Mouse (Mus musculus): ENCODE measurements around the gene Glp2r.

The Glp2r gene

DNA sequence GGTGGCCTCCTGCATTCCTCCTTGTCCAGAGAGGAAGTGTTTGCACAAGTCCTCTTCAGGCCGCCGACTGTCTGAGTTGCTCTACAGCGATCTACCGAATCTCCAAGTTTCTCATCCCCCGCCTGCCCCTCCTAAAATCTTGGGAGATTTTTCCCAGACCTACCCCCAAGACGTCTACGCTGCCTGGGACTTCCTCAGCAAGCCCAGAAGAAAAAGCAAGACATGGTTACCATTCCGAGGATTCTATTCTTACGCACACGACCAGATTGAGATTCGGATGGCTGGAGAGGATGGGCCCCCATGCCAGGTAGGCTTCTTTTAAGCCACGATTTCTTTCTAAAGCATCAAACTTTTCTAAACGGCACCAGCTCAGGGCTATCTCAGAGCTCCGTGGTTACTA, at the start of gene Glp2r:
Gene Glp2r (minus strand): TSS at position 101 of the 400 bp plus-strand sequence.
- no peak for DNase-seq (ENCODE audit: low spot score in 2 of 2)

GRCm38 (mm10) chr11:67820221-67820620, 49.3 kb upstream of the Glp2r start:
- DNase-seq (ENCODE audit: low spot score in 2 of 2): peak; percentile 20 to 22

GRCm38 (mm10) chr11:67819604-67820003, 48.7 kb upstream of the Glp2r start:
- no peak for DNase-seq (ENCODE audit: low spot score in 2 of 2)

- peak in 1 of 2 experiments; percentile 10 for DNase-seq (ENCODE audit: low spot score in 2 of 2)
These were observed 40.6 kb upstream of the Glp2r start for GRCm38 (mm10) chr11:67811535-67811934.

DNA sequence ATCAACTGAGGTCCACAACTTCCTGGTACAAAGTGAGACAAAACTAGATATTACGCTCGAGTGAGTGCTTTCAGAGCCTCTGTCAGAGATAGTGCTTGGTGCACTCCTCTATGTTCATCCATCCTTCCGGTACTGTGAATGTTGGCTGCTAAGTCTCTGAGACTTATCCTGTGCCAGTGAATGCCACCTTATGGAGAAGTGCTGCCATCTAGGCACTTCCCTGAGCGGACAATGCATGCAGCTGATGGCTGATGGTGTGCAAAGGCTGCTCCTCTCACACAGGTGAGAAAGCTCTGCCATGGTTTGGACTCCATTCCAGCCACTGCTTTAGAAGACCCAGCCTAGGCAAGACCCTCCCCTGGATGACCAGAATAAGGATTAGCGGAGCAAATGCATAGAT, 37.1 kb upstream of the Glp2r start:
- DNase-seq (ENCODE audit: low spot score in 2 of 2): no peak

- DNase-seq (ENCODE audit: low spot score in 2 of 2): no peak
These were observed 36.1 kb upstream of the Glp2r start for GRCm38 (mm10) chr11:67806832-67807597.

DNA sequence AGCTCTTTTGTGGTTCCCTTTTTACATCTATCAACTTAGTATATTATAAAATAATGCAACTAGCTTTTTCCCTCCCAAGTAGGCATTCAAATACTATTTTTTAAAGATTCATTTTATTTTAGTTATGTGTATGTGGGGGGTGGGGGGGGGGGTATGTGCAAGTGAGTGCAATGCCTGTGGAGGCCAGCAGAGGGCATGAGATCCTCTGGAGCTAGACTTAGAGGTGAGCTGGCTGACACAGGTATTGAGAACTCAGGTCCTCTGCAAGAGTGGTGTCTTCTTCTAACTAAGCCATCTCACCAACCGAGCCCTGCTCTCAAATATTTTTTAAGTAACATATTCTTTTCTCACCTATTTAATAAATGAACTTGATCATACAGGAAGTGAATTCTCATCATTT, 34.6 kb upstream of the Glp2r start:
- DNase-seq (ENCODE audit: low spot score in 2 of 2): no peak

DNA sequence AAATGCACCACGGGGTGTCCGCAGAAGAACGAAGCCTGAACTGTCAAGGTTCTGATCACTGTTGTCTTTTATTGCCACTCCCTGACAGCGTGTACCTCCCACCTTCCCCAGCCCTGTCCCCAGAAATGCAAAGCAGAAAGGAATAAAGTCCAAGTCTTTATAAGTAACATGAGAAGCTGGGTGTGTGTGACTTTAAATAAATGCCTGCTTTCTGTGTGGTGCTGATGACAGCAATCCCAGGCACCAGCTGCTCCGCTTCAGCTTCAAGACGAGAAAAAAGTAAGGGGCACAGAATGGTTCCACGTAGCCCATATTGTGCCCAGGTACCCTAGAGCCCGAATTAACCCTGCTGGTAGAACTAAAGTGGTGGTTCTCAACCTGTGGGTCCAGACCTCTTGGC, 30.2 kb upstream of the Glp2r start:
- no peak for DNase-seq (ENCODE audit: low spot score in 2 of 2)

- DNase-seq (ENCODE audit: low spot score in 2 of 2): no peak
These were observed 29.3 kb upstream of the Glp2r start for GRCm38 (mm10) chr11:67800130-67800723.

GRCm38 (mm10) chr11:67797931-67798330, 27.0 kb upstream of the Glp2r start, which contains the start of gene Dhrs7c:
Gene Dhrs7c (plus strand): TSS chr11:67798187.
- peak in 1 of 2 experiments; percentile 9 for DNase-seq (ENCODE audit: low spot score in 2 of 2)

DNA sequence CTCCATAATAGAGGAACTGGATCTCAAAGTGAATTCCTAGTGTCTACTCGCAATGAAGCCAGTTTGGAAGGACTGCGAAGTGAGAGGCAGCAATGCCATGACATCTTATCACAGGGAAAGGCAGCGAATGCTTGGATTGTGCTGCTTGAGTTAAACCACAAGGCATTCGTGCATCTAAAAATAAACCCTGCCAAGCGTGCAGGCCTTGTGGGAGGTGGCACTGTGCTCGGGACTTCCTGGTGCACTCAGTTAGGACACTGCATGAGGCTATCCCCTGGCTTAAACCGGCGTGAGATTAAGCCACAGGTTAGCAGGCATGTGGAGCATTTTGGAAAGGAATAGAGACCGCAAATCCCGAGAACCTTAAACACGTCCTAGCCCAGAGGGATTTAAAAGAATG, 19.2 kb upstream of the Glp2r start:
- no peak for DNase-seq (ENCODE audit: low spot score in 2 of 2)

DNA sequence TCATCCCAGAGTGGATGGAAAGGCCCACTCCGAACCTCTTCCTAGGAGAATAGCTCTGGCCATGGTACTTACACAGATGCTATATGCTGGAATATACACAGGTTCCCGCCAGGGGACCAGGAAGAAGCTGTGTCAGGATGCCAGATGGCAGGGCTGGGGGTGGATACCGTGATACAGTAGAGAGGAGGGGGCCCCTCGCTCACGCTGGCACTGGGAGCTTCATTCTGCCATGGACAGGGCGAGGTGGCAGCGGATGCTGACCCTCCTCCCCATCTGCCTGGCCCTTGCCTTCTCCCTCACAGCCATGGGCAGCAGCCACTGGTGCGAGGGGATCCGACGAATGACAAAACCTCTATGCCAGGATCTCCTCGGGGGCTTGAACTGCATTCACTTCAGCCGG, 3.4 kb upstream of the Glp2r start, which contains the start of gene Gsg1l2:
Gene Gsg1l2 (plus strand): TSS at position 230 of the 400 bp plus-strand sequence.
- no peak for DNase-seq (ENCODE audit: low spot score in 2 of 2)

- DNase-seq (ENCODE audit: low spot score in 2 of 2): peak; percentile 18 to 29
These were observed 1.6 kb upstream of the Glp2r start for GRCm38 (mm10) chr11:67772577-67772976.

GRCm38 (mm10) chr11:67771691-67772090, 738 bp upstream of the Glp2r start:
- DNase-seq (ENCODE audit: low spot score in 2 of 2): no peak

DNA sequence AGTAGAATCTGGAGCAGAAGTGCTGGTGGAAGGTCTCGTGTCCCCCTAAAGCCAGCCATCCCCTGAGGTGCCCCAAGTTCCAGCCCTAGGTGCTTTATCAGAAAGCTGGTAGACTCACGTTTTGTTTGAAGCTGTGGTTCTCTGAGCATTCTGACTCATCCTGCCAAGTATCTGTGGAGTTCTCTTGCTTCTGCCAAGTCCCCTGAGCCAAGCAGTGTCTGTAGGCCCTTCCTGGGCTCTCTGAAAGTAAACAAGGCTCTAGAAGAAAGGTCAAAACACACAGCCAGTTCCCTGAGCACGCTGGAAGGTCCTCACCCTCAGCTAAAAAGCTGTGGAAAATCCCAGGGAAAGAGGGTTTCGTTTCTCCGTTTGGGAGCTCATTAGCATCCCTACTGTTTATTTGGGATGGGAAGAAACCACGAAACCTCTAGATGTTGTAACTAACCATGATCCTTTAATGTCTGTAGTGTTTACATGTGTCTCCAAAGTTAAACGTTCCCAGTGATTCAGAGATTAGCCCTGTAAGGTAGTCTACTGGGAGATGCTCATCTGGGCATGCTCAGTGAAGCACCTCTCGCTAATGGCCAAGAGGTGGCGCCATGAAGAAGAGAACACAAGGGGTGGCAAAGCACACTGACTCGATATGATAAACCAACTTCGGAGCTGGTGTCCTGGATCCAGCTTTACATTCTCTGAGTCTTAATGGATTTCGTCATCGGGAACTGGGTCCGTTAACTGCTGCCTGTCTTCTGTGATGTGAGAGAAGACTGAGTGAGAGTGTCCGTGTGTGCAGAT, 13.4 kb downstream of the Glp2r start:
- peak in 1 of 2 experiments; percentile 6 for DNase-seq (ENCODE audit: low spot score in 2 of 2)

DNA sequence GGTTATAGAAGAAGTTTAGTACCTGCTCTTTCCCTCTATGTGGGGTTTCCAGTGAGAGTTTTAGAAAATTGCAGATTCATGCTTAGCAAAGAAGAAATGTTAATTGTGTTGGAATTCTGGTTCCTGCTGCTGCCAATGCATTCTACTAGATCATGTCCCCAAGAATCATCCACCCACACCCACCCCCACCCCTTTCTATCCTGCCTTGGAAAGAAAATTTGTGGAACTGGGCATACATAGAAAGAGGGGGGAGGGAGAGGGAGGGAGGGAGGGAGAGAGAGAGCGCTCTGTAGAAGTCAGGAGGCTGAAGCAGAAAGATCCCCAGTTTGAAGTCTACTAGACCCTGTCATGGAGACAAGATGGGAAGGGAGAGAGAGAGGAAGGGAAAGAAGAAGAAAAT, 14.7 kb downstream of the Glp2r start:
- no peak for DNase-seq (ENCODE audit: low spot score in 2 of 2)

DNA sequence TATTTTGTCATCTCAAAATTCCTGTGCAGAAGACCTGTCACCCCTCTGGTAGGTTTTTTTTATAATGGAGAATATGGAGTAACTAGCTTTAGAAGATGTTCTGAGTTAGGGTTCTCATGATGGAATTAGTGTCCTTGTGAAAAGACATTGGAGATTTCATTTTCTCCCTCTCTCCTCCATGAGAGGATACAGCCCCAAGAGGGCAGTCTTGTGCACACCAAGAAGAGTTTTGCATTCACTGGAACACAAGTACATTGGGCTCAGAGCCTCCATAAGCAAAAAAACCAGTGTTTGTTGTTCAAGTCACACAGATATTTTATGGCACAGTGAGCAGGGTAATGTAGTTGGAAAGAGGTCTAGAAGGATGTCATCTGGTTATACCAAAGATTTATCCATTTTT, 29.4 kb downstream of the Glp2r start:
- DNase-seq (ENCODE audit: low spot score in 2 of 2): no peak

DNA sequence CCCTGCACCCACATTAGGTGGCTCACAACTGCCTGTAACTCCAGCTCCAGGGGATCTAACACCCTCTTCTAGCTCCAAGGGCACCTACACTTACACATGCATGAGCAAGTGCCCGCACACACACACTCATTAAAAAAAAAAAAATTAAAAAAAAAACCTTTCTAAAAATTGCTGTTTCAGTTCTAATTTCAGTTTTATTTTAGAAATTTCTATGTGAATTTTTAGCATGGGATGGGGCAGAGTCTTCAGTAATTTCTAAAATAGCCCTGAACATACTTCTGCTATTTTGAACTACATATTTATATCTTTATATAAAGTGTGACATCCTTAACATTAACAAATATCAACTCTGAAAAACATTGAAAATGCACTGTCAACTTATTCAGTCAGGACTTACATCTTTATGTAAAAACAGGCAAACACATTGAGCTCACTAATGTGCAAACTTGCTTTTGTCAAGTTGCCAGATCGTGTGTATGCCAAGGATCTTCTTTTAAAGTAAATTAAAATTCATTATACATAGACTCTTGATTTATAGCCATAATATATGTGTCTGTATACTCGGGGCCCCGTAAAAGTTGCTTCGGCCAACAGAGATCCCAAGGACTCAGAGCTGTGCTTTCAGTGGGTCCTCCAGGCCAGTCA, 32.0 kb downstream of the Glp2r start:
- DNase-seq (ENCODE audit: low spot score in 2 of 2): no peak

DNA sequence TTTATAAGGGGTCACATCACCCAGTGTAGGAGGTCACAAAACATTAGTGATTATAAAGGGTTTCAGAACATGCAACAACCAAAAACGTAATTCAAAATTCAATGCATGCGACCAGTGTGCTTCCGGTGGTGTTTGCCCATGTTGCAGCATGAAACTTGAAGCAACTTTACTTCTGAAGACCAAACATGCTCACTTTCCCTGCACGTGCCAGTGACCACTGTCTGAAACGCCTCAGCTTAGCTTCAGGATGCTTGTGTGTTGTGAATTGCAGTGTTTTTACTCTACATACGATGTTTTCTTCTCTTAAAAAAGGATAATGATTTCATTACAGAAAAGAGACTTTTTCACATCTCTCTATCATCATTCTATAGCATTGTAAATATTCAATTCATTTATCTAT, 32.6 kb downstream of the Glp2r start:
- DNase-seq (ENCODE audit: low spot score in 2 of 2): no peak

DNA sequence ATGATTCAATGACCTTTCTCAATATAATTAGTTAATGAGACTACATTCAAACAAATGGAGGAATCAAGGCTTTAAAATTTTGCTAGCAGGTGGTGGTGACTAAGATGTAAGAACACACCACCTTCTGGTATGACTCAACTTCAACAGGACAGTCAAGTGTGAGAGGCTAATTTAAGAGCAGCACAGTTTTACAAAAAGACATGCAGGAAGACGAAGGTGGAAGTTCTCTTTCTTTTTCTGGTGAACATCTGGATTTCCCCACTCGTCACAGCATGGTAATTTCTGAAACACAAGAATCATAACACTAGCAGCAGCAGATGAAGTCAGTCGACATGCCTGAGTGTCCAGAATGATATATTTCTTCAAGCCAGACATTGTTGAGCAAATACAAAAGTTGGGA, 36.4 kb downstream of the Glp2r start:
- no peak for DNase-seq (ENCODE audit: low spot score in 2 of 2)

GRCm38 (mm10) chr11:67733726-67734125, 37.2 kb downstream of the Glp2r start:
- DNase-seq (ENCODE audit: low spot score in 2 of 2): no peak

DNA sequence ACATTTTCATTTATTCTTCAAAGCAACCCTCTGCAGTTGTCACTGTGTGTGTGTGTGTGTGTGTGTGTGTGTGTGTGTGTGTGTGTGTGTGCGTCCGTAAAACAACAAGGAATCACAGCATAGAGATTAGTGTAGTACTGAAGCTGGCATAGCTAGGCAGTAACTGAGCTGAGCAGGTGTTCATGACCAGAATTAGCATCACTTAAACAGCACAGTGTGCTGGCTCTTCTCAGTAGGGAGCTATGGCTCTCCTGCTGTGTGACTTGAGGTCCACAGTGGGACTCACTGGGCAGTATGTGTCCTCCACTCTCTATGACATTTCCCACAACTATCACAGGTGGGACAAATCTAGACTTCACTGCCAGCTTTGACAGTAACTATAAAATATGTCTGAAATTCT, 39.9 kb downstream of the Glp2r start:
- DNase-seq (ENCODE audit: low spot score in 2 of 2): no peak
